Mouse (Mus musculus): ENCODE data around the gene Qpctl. TPM values are rescaled to one million over a fixed set of nuclear protein-coding genes. Genes with fewer than 3 reads are reported as not detected.

Qpctl gene
- polyA plus RNA-seq, 1 experiment from 2014 or later = 18.6 TPM

DNA sequence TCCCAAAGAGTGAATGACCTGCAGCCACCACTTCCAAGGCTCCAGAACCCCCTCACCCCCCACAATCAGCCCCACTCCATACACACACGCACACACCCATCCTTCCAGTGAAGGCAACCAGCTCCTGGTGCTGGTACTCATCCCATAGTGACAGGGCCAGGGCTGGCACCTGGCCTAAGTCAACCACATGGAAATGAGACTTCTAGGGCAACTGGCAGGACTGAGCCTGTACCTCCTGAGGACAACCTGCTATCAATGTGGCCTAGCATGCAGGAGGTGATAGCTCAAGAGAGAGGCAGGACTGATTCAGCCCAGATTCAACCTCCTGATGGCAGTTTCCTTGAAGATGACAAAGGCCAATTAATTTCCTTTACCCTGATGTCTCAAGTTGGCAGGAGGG lies 48.8 kb downstream of the Qpctl start:
- no peak overlapping the region for H3K4me2 ChIP-seq (ENCODE audit: low read depth, low read length)
- 88% methylated on average over 1 of the region's 1 CpGs for WGBS
- no peaks in the 10 kb centered on the region for H3K27me3 ChIP-seq (ENCODE audit: control insufficient read depth, insufficient read depth, low read length)
- ATAC-seq (ENCODE audit: low read depth) = no peak
- peaks cover 14% of the 10 kb centered on the region for H3K4me1 ChIP-seq (ENCODE audit: control insufficient read depth, insufficient read depth, low read length)
- H3K4me3 ChIP-seq (ENCODE audit: low read depth, low read length) = no peak overlapping the region
- no peak overlapping the region for H3K9ac ChIP-seq (replicated peaks; ENCODE audit: low read depth, low read length)
- no peaks in the 10 kb centered on the region for H3K9me3 ChIP-seq (ENCODE audit: control insufficient read depth, low read length)
- H3K36me3 ChIP-seq (ENCODE audit: control insufficient read depth, insufficient read depth, low read length) = no peaks in the 10 kb centered on the region
- no peak overlapping the region for H3K27ac ChIP-seq (ENCODE audit: low read depth, low read length)

DNA sequence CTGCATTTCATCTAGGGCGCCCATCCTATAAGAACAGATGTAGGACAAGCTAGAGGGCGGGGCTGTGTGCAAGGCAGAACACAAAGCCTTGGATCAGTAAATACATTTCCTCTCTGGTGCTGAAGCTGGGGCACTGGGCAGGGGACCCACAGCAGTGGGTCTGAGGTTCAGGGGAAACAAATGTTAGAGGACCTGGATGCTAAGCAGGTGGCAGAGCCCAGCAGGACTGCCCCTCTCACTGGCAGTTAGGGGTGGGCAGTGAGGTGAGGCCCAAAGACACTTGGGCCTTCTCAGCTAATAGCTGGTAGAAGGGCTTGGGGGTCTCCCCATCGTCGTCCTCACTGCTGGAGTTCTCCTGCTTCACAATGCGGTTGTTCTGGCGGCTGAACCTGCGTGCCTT lies 50.3 kb downstream of the Qpctl start:
- no peak overlapping the region for H3K4me2 ChIP-seq (ENCODE audit: low read depth, low read length)
- no peak overlapping the region for H3K27ac ChIP-seq (ENCODE audit: low read depth, low read length)
- no peaks in the 10 kb centered on the region for H3K27me3 ChIP-seq (ENCODE audit: control insufficient read depth, insufficient read depth, low read length)
- H3K9me3 ChIP-seq (ENCODE audit: control insufficient read depth, low read length) = no peaks in the 10 kb centered on the region
- H3K4me3 ChIP-seq (ENCODE audit: low read depth, low read length) = no peak overlapping the region
- no peak overlapping the region for H3K9ac ChIP-seq (replicated peaks; ENCODE audit: low read depth, low read length)
- 67% methylated on average over 7 of the region's 7 CpGs for WGBS
- H3K4me1 ChIP-seq (ENCODE audit: control insufficient read depth, insufficient read depth, low read length) = peaks cover 28% of the 10 kb centered on the region
- no peak for ATAC-seq (ENCODE audit: low read depth)
- no peaks in the 10 kb centered on the region for H3K36me3 ChIP-seq (ENCODE audit: control insufficient read depth, insufficient read depth, low read length)

DNA sequence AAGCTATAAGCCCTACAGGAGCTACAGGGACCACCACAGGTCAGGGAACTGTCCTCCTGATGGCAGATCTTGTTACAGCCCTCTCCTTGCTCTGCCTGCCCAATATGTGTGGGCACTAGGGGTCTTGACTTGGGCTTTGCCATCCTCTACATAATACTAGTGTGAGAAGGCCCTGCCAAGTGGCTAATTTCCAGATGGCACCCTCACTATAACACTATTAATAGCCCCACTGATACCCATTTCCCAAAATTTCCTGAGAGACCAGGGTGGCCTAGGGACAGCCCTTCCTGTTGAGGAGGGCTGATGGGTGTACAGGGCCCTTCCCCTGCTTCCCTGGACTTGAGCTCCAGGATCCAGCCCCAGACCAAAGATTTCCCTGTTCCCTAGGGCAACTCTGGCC lies 51.2 kb downstream of the Qpctl start:
- Histone ChIP-seq H3K4me2 (ENCODE audit: low read depth, low read length) (no peak overlapping the region), H3K9ac (replicated peaks; ENCODE audit: low read depth, low read length) (no peak overlapping the region), H3K4me1 (ENCODE audit: control insufficient read depth, insufficient read depth, low read length) (peaks cover 36% of the 10 kb centered on the region), H3K27ac (ENCODE audit: low read depth, low read length) (no peak overlapping the region), H3K36me3 (ENCODE audit: control insufficient read depth, insufficient read depth, low read length) (no peaks in the 10 kb centered on the region), H3K4me3 (ENCODE audit: low read depth, low read length) (no peak overlapping the region), H3K9me3 (ENCODE audit: control insufficient read depth, low read length) (no peaks in the 10 kb centered on the region), H3K27me3 (ENCODE audit: control insufficient read depth, insufficient read depth, low read length) (no peaks in the 10 kb centered on the region)
- no peak for ATAC-seq (ENCODE audit: low read depth)

DNA sequence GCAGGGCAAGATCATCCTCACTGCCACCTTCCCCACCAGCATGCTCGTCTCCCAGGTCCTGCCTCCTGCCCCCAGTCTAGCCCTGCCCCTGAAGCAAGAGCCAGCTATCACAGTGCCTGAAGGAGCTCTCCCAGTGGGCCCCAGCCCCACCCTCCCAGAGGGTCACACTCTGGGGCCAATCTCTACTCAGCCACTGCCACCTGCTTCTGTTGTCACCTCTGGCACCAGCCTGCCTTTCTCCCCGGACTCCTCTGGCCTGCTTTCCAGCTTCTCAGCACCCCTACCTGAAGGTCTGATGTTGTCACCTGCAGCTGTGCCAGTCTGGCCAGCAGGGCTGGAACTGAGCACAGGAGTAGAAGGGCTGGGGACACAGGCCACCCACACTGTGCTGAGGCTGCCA lies 51.9 kb downstream of the Qpctl start:
- WGBS = 66% methylated on average over 2 of the region's 2 CpGs
- Histone ChIP-seq H3K4me1 (ENCODE audit: control insufficient read depth, insufficient read depth, low read length) (peaks cover 36% of the 10 kb centered on the region), H3K36me3 (ENCODE audit: control insufficient read depth, insufficient read depth, low read length) (no peaks in the 10 kb centered on the region), H3K9me3 (ENCODE audit: control insufficient read depth, low read length) (no peaks in the 10 kb centered on the region), H3K27ac (ENCODE audit: low read depth, low read length) (no peak overlapping the region), H3K4me2 (ENCODE audit: low read depth, low read length) (no peak overlapping the region), H3K4me3 (ENCODE audit: low read depth, low read length) (no peak overlapping the region), H3K27me3 (ENCODE audit: control insufficient read depth, insufficient read depth, low read length) (no peaks in the 10 kb centered on the region), H3K9ac (replicated peaks; ENCODE audit: low read depth, low read length) (no peak overlapping the region)
- ATAC-seq (ENCODE audit: low read depth) = no peak

DNA sequence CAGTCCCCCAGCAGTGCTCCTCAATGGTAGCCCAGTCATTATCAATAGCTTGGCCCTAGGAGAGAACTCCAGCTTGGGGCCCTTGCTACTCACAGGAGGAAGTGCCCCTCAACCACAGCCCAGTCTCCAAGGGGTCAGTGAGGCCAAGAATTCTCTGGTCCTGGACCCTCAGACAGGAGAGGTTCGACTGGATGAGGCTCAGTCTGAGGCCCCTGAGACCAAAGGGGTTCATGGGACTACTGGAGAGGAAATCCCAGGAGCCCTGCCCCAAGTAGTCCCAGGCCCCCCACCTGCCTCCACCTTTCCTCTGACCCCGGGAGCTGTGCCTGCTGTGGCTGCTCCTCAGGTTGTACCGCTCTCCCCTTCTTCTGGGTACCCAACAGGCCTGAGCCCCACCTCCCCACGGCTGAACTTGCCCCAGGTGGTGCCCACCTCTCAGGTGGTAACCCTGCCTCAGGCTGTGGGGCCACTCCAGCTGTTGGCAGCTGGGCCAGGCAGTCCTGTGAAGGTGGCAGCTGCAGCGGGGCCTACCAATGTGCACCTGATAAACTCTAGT lies 52.6 kb downstream of the Qpctl start:
- Histone ChIP-seq H3K27ac (ENCODE audit: low read depth, low read length) (no peak overlapping the region), H3K4me1 (ENCODE audit: control insufficient read depth, insufficient read depth, low read length) (peaks cover 36% of the 10 kb centered on the region), H3K36me3 (ENCODE audit: control insufficient read depth, insufficient read depth, low read length) (no peaks in the 10 kb centered on the region), H3K9me3 (ENCODE audit: control insufficient read depth, low read length) (no peaks in the 10 kb centered on the region), H3K4me2 (ENCODE audit: low read depth, low read length) (peak overlapping the region; percentile 95; the same call in 1 of the 2 replicates), H3K27me3 (ENCODE audit: control insufficient read depth, insufficient read depth, low read length) (no peaks in the 10 kb centered on the region), H3K9ac (replicated peaks; ENCODE audit: low read depth, low read length) (no peak overlapping the region), H3K4me3 (ENCODE audit: low read depth, low read length) (peak overlapping the region; percentile 48; the same call in 1 of the 2 replicates)
- no peak for ATAC-seq (ENCODE audit: low read depth)
- 73% methylated on average over 5 of the region's 5 CpGs for WGBS

DNA sequence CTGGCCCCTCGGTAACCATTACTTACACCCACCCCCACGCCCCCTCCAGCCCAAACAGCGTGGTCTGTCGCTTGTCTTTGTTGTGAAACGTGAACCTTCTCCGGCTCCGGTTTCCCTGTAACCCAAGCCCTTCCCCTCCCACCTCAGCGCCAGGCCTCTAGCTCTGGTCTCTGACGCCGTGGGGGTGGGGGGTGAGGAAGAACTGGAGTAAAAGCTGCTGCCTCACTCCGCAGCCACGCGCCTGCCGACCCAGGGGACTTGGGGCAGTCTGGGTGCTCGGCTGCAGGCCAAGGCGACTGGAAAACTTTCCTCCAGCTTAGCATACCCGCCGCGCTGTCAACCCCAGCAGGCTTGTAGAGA lies 53.4 kb downstream of the Qpctl start:
- Histone ChIP-seq H3K9me3 (ENCODE audit: control insufficient read depth, low read length) (no peaks in the 10 kb centered on the region), H3K36me3 (ENCODE audit: control insufficient read depth, insufficient read depth, low read length) (0 out of 2 replicates have a peak, but pooled peaks cover 3% of the 10 kb centered on the region), H3K9ac (replicated peaks; ENCODE audit: low read depth, low read length) (peak overlapping the region; percentile 64), H3K4me2 (ENCODE audit: low read depth, low read length) (peak overlapping the region; percentile 95), H3K4me3 (ENCODE audit: low read depth, low read length) (peak overlapping the region; percentile 48), H3K27ac (ENCODE audit: low read depth, low read length) (no peak overlapping the region), H3K4me1 (ENCODE audit: control insufficient read depth, insufficient read depth, low read length) (peaks cover 36% of the 10 kb centered on the region), H3K27me3 (ENCODE audit: control insufficient read depth, insufficient read depth, low read length) (no peaks in the 10 kb centered on the region)
- no peak for ATAC-seq (ENCODE audit: low read depth)
- WGBS = under 1% methylated on average over 19 of the region's 19 CpGs

DNA sequence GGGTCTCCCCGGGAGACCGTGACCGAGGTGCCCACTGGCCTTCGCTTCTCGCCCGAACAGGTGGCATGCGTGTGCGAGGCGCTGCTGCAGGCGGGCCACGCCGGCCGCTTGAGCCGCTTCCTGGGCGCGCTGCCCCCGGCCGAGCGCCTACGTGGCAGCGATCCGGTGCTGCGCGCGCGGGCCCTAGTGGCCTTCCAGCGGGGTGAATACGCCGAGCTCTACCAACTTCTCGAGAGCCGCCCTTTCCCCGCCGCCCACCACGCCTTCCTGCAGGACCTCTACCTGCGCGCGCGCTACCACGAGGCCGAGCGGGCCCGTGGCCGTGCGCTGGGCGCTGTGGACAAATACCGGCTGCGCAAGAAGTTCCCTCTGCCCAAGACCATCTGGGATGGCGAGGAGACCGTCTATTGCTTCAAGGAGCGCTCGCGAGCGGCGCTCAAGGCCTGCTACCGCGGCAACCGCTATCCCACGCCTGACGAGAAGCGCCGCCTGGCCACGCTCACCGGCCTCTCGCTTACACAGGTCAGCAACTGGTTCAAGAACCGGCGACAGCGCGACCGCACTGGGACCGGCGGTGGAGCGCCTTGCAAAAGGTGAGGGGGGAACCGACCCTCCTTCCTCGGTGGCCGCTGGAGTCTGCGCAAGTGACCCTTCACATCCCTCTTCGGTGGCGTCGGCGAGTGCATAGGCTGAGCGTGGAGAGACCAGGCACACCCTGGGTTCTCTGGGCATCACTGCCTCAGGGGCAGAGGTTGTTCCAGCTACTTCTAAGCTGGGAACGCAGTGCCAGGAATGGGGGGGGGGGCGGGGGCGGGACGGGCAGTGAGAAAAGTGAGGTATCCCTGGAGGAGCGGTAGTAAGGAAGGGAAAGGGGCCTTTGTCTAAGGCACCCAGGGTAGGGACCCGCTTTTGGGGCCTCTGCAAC lies 54.0 kb downstream of the Qpctl start:
- Histone ChIP-seq H3K4me3 (ENCODE audit: low read depth, low read length) (peak overlapping the region; percentile 48), H3K36me3 (ENCODE audit: control insufficient read depth, insufficient read depth, low read length) (0 out of 2 replicates have a peak, but pooled peaks cover 6% of the 10 kb centered on the region), H3K9ac (replicated peaks; ENCODE audit: low read depth, low read length) (peak overlapping the region; percentile 64), H3K4me1 (ENCODE audit: control insufficient read depth, insufficient read depth, low read length) (peaks cover 36% of the 10 kb centered on the region), H3K27me3 (ENCODE audit: control insufficient read depth, insufficient read depth, low read length) (no peaks in the 10 kb centered on the region; the same call in 1 of the 2 replicates), H3K4me2 (ENCODE audit: low read depth, low read length) (peak overlapping the region; percentile 95), H3K27ac (ENCODE audit: low read depth, low read length) (peak overlapping the region; percentile 69), H3K9me3 (ENCODE audit: control insufficient read depth, low read length) (no peaks in the 10 kb centered on the region)
- under 1% methylated on average over 78 of the region's 87 CpGs for WGBS
- ATAC-seq (ENCODE audit: low read depth) = 0 out of 2 replicates have a peak, but pooled peaks have one; percentile 2

DNA sequence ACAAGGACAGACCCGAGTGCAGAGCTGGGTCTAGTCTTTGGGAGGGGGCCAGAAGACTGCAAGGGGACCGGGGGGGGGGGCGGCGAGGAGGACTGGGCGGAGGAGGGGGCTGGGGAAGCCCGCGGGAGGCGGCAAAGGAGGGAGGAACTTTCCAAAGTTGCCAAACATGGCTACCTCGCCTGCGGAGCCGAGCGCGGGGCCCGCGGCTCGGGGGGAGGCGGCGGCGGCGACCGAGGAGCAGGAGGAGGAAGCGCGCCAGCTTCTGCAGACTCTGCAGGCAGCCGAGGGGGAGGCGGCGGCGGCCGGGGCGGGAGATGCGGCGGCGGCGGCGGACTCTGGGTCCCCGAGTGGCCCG lies 54.6 kb downstream of the Qpctl start, which contains the start of gene Six5:
TSS of gene Six5 (plus strand) at position 124 of the 355 bp plus-strand sequence.
- H3K27ac ChIP-seq (ENCODE audit: low read depth, low read length) = peak within 1 kb of the TSS; percentile 69
- H3K9me3 ChIP-seq (ENCODE audit: control insufficient read depth, low read length) = no peaks in the 10 kb centered on the region
- 2% methylated on average over 15 of the region's 36 CpGs for WGBS
- H3K27me3 ChIP-seq (ENCODE audit: control insufficient read depth, insufficient read depth, low read length) = no peaks in the 10 kb centered on the region; the same call in 1 of the 2 replicates
- no peak for ATAC-seq (ENCODE audit: low read depth)
- H3K36me3 ChIP-seq (ENCODE audit: control insufficient read depth, insufficient read depth, low read length) = 0 out of 2 replicates have a peak, but pooled peaks cover 9% of the 10 kb centered on the region
- H3K4me3 ChIP-seq (ENCODE audit: low read depth, low read length) = peak within 1 kb of the TSS; percentile 48
- peak within 1 kb of the TSS; percentile 64 for H3K9ac ChIP-seq (replicated peaks; ENCODE audit: low read depth, low read length)
- H3K4me2 ChIP-seq (ENCODE audit: low read depth, low read length) = peak within 1 kb of the TSS; percentile 95
- H3K4me1 ChIP-seq (ENCODE audit: control insufficient read depth, insufficient read depth, low read length) = peaks cover 36% of the 10 kb centered on the region
